Mouse (Mus musculus): ENCODE measurements around the gene Slc24a3. TPM values are rescaled to one million over a fixed set of nuclear protein-coding genes. Genes with fewer than 3 reads are reported as not detected.
A peak's percentile ranks its signal among the peaks of the same experiment; 100 is the strongest.

The Slc24a3 gene
- total RNA-seq (2017): 2.1 and 3.8 TPM in 2 replicates

DNA sequence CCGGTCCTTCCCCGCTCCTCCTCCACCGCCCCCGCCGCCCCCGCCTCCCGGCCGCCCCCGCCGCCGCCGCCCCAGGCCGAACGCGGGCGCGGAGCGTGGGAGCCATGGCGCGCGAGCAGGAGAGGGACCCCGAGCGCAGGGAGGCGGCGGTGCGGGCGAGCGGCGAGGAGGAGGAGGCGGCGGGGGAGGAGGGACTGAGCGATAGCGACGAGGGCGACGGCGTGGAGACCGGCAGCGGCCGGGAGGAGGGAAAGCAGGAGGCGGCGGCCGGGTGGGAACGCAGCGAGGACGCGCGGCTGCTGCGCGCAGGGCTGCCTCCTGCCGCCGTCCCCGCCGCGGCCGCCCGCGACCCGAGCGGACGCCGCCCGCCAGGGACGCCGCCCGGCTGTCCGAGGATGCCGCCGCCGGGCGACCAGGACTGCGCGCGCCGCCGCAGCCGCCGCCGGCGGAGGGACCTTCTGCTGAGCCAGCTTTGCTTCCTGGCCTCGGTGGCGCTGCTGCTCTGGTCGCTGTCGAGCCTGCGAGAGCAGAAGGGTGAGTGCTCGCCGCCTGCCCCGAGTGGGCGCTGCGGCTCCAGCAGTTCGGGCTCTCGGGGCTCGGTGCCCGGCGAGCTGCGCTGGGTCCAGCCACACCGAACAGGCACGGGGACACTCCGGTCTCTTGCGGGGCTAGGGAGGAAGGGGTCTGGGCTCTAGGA lies at the start of gene Slc24a3:
Slc24a3 (plus strand) TSS at position 91 of the 697 bp plus-strand sequence.
- ATAC-seq (replicated peaks; ENCODE audit: low read depth, poor library complexity, severe bottlenecking): peak; percentile 86

DNA sequence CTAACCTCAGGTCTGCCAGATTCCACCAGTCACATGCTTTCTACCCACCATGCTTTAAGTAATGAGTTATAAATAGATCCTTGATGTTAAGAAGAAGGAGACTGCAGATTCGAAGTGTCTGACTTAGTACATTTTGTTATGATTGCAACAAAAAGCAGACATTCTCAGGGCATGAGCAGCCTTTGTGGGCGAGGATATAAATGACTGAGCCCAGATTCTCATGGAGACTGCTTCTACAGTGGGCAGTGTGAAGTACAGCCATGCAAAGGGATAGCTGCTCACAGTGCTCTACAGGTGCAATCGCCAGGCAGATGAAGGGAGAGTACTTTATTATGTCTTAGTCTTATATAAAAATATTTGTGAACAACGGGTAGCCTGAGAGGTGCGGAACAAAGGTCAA lies 49.8 kb upstream of the Slc24a3 start:
- ATAC-seq (replicated peaks; ENCODE audit: low read depth, poor library complexity, severe bottlenecking): no peak

DNA sequence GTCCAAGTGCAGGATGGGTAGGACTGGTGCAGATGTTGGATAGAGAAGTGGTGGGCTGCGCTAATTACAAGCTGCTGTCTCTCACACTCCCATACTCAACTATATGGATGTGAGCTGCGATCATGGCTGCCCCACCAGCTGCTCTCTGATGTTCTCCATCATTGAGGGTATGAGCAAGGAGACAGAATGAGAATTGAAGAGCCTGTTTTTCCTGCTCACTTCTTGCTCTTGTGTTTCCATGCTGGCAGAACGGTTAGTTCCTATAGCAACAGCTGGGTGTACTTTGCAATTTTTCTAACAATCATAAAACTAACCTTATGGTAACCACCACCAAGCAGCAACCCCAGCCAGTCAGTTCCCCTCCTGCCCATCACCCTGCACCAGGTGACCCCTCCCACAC lies 39.8 kb upstream of the Slc24a3 start:
- no peak for ATAC-seq (replicated peaks; ENCODE audit: low read depth, poor library complexity, severe bottlenecking)

DNA sequence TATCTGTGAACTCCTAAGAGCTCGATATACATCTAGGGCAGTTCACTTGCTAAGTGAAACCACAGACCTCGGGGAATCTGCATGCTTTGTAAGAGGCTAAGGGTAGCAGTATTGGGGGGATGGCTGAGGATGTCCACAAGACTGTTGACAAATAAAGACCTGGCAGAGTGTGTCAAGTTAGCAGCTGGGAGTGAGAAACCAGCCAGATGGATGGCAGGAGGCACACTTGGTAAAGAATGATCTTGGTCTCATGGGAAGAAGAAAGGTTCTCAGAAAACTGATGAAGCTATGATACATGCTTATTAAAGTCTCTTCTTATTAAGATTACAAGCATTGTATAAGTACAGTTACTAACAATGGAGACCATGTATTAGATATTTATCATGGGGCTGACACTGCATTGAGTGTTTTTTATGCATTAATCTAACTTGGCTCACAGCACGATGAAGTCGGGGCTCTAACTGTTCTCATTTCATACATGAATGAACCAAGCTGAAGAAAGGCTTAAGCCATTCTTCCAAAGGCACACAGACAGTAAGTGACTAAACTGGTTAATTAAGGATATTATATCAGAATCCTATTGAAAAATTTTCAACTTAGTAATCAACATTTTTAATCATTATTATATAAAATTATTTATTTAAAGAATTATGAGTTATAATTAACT lies 30.8 kb upstream of the Slc24a3 start:
- no peak for ATAC-seq (replicated peaks; ENCODE audit: low read depth, poor library complexity, severe bottlenecking)

DNA sequence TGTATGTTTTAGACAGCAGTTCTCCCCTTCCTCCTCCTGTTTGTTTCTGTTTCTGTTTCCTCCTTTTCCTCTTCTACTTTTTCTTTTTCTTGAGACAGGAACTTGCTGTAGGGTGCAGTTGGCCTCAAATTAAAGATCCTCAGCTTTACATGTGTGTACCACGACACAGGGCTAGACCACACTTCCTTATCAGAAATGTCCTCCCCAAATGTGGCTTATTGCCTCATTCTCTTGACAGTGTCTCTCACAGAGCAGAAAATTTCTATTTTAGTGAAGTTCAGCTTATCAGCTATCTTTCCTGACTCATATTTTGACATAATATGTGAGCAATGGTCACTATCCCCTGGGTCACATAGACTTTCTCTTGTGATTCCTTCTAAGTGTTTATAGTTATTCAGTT lies 17.1 kb upstream of the Slc24a3 start:
- ATAC-seq (replicated peaks; ENCODE audit: low read depth, poor library complexity, severe bottlenecking): peak; percentile 92

DNA sequence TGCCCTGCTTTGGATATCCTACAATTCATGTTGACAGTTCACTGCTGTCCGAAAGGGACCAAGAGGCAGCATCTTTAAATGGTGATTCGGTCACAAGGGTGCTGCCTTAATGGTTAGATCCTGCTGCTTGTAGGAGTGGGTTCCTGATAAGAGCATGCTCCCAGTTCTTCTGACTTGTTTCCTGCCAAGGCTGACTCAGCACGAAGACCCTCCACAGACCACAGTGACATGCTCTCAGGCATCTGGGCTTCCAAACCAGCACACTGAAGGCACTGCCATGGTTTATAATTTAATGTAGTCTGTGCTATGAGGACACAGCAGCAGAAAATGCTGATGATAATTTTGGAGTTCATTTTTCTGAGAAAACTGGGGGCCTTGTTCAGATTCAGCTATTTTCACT lies 16.7 kb upstream of the Slc24a3 start:
- peak; percentile 92 for ATAC-seq (replicated peaks; ENCODE audit: low read depth, poor library complexity, severe bottlenecking)

DNA sequence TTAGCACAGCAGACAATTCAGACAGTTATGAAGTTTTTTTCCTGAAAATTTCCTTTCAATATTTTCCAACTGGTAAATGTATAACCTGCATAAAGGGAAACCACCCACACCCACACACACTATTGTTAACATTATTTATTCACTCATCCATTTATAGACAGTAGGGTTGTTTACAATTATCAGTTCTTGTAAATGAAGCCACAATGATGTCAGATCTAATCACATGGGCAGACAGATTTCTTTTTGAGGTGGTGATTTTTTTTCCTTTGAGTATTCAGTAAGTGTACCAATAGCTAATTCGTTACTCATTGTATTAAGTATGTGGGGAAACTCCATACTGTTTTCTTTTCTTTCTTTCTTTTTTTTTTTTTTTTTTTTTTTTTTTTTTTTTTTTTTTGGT lies 15.3 kb upstream of the Slc24a3 start:
- ATAC-seq (replicated peaks; ENCODE audit: low read depth, poor library complexity, severe bottlenecking): no peak

DNA sequence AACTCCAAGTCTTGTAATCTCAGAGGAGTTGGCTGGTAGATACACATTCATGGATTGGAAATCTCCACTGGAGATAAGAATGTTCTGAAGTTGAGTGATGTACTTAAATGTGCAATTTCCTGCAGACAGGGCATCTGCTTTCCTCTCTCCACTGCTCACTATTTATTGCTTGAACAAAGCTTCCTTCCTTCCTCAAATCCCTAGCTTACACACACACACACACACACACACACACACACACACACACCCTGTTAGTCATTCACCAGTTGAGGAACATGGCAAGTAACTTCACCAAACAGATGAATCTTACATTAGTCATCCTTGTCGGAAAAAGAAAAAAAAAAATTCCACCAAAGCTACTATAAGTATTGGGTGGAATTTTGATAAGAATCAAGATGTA lies 8.6 kb upstream of the Slc24a3 start:
- ATAC-seq (replicated peaks; ENCODE audit: low read depth, poor library complexity, severe bottlenecking): 0 out of 2 replicates have a peak, but pooled peaks have one; percentile 15

DNA sequence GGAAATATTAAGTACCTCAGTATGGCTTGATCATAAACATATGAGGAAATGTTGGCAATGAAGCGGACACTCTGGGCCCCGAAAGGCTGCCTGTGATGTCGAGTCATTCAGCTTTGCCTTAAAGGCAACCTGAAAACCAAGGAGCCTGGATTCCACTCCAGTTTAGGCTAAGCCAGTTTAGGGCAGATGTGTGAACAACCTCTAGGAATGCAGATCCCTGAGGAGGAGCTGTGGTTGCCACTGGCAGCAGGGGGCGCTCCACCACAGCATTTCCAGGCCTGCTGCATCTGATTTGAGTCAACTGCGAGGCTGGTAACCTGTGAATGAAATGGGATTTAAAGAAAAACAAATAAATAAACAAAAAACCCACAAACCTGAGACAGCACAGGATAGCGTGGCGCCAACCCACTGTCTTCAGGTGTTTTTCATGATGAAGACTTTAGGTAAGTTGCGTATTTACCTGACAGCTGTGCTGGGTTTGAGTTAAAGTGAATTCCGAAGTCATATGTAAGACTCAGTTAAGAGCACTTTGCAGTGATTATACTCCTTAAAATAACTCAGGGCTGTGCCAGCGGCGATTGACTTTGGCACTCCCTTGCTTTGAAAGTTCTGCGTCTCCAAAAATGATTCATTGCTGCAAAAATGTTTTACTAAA lies 6.4 kb upstream of the Slc24a3 start:
- peak; percentile 95 for ATAC-seq (replicated peaks; ENCODE audit: low read depth, poor library complexity, severe bottlenecking)

DNA sequence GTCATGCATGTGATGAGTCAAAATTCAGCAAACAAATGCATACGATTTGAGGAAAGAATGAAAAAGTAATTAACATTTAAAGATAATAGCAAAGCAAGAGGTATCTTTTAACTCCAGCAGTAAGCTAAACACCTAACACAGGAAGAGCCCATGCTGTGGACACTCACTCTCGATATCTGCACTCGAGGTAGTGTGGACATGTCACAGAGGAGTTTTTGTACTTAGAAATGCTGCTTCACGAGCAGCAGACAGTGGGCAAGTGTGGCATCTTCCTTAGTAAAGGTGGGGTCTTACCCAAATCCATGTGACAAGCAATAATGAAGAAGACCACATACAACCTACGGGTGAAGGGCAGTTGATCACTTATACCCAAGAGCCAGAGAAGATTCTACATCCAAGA lies 3.5 kb upstream of the Slc24a3 start:
- ATAC-seq (replicated peaks; ENCODE audit: low read depth, poor library complexity, severe bottlenecking): no peak

DNA sequence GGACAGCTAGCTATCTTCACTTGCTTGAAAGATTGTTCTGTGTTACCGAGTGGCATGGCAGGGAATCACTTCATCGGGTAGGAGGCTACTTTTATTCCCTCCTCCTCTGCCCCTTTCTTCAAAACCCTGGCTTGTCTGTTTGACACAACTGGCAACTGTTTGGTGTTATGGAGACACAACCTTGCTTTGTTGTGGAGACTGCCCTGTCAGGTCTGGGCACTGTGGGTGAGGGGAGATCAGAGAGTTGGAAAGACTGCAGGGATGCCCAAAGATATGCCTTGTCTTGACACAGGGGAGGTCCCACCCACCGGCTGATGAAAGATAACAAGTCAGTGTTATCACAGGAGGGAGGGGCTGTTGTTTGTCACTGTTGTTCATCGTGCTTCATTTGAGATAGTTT lies 3.0 kb upstream of the Slc24a3 start:
- ATAC-seq (replicated peaks; ENCODE audit: low read depth, poor library complexity, severe bottlenecking): no peak

DNA sequence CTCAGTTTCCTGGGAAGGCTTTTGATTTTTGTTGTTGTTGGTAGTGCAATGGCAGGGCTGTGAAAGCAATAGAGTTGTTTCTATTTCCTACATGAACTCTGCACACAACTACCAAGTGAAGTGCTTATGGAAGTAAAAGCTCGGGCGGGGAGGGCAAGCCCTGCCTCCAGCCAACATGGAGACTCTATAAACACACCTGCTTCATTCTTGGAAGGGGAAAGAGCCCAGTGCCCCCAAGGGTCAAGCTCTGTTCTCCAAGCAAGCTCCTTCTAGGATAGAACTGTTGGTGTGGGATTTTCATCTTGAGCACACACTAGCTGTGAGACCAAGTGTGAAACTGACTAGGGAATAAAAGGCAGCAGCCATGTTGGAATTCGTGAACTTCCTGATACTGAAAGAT lies 2.5 kb upstream of the Slc24a3 start:
- ATAC-seq (replicated peaks; ENCODE audit: low read depth, poor library complexity, severe bottlenecking): no peak

DNA sequence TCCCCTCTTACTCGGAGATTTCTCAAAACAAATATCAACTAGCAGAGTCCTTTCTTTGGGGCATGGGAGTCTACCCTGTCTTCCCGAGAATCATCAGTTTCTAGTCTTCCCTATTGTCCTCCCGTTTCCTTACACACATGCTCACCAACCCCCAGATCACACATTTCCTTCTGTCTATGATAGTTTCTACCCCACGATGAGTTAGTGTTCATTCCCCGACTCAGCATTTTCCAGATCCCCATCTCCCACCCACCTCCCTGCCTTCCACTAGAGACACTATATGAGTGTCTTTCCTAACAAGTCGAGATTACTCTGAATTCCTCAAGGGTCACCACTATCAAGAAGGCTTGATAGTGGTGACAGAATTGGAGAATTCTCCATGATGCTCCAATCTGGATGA lies 1.7 kb upstream of the Slc24a3 start:
- no peak for ATAC-seq (replicated peaks; ENCODE audit: low read depth, poor library complexity, severe bottlenecking)

DNA sequence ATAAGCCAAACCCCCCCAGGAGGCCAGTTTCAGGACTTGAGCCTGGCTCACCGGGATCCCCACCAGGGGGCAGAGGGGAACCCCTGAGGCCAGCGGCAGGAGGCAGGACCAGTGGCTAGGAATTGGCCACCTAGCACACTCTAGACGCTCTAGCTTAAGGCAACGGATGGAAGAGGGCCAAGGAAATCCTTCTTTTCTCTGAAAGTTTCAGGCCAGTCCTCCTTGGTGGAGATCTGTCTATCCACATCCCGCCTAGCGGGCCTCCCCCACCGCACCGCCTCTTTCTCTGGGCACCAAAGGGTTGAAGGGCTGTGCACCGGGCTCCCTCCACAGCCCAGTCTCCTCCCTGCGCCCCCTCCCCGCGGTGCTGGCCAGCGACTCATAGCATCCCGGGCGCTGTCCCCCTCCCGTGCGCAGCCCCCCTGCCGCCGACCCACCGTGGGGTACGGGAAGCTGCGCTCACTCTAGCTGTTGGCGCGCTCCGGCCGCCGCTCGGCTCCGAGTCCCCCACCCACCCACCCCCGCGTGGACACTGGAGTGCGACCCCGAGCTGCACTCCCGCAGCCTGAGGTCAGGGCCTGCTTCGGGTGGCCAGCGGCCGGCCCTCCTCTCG lies 397 bp upstream of the Slc24a3 start:
- peak; percentile 81 for ATAC-seq (replicated peaks; ENCODE audit: low read depth, poor library complexity, severe bottlenecking)

DNA sequence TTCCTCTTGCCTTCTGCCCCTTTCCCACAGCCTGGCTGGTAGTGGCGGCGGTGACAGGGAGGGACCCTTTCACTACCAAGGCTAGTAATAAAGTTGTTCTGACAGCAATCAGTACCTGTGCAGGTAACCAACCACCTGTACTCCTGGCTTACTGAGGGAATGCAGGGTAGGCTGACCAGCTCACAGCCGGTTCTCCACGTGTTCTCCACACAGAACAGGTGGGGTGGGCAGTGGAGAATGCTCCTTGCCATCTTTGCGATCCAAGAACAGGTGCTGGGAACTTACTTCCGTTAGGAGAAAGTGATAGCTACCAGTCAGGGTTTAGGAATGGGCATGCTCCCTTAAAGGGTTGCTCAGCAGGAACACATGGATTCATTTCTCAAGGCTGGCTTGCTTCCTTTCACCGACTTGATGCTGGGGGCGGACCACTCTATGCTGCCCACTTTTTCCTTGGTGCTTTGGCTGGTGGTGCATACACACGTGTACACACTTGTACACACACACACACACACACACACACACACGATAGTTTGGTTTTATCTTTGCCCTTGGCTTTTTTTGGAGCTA lies 934 bp downstream of the Slc24a3 start:
- ATAC-seq (replicated peaks; ENCODE audit: low read depth, poor library complexity, severe bottlenecking): no peak

DNA sequence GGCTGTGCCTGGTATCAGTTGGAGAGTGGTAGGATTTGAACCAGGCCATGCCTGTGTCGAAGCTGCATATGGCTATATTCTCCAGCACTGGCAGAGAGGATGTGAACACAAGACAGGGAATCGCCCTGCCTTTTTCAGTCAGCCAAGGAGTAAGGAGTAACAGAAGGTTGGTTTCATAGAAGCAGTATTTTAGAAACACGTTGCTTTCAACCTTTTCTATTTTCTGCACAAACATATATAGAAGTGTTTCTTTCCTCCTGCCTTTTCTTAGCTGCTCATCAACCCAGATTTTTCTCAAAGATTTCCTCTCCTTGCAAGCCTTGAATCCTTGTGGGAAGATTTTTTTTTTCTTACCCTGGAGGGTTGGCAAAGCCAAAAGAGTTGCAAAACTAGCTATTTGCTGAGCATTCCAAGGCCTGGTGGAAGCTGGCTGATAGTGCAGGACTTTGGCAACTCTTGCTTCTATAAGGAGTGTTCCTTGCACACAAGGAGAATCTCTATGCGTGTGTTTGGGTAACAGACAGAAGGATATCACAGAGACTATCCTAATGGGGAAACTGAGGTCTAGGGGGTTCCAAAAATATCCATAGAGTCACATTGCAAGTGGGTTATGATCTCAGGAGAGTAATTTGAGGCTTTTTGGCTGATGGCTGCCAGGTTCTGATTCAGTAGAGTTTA lies 5.6 kb downstream of the Slc24a3 start:
- no peak for ATAC-seq (replicated peaks; ENCODE audit: low read depth, poor library complexity, severe bottlenecking)

DNA sequence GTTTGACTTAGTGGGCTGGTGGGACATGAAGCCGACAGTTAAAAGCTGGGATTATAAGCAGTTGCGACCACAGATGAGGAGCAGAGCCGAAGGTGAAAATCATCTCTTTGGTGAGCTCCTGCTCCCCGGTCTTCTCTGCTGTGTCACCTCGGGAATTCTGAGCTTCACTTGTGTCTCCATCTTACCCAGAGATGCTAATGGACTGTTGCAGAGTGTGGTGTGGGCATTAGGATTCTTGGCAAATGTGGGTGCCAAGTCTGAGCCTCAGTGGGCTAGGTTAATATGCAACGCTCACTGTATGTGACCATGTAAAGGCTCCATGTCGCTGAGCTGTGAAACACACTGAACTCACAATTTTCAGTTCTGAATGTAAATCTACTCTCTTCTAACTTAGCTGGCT lies 7.5 kb downstream of the Slc24a3 start:
- no peak for ATAC-seq (replicated peaks; ENCODE audit: low read depth, poor library complexity, severe bottlenecking)

DNA sequence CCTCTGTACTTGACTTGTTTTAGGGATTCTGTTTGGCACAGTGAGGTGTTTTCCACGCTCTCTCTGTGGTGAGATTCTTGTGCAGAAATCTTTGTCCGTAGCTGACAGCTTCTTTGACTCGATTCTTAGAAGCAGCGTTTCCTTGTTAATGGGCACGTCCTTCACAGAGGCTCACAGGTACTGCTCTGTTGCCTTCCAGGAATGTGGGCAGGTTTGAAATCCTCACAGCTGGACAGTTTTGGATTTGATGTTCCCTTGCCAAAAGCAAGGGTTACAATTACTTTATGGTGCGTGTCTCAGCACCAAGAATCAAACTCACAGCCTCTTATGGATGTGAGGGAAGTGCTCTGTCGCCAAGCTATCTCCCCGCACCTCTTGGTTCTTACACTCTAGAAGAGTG lies 14.9 kb downstream of the Slc24a3 start:
- no peak for ATAC-seq (replicated peaks; ENCODE audit: low read depth, poor library complexity, severe bottlenecking)

DNA sequence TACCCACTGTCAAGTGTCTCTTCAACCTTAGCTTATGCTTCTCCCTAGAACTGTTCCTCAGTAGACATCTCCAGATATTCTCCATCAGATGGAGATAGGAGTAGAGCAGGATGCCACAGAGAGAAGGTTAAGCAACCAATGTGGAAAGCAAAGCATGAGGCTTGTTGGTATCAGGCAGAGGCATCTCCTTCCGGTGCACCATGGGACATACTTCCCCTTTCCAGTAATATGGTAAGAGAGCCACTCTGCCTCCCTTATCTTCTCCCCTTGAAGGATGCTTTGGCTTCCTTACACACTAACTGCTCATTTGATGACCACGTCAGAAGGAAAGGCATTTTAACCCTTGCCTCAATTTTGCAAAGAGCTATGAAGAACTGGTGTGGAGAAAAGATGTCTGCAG lies 21.3 kb downstream of the Slc24a3 start:
- peak; percentile 98 for ATAC-seq (replicated peaks; ENCODE audit: low read depth, poor library complexity, severe bottlenecking)

DNA sequence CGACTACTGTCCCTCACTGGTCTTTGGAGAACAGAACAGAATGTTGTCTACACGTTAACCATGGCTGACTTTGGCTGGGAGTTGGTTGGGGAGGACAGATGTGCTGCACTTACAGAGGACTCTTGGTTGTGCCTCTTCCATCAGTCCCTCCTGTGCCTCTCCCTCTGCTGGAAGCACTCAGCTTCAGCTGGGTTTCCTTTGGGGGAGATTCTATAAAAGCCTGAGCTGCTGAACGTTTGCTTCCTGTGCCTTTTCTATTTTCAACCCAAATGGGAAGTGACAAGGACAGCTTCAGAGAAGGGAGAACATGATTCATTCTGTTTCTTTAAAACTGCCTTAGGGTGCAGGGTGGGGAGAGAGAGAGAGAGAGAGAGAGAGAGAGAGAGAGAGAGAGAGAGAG lies 28.5 kb downstream of the Slc24a3 start:
- peak; percentile 61 for ATAC-seq (replicated peaks; ENCODE audit: low read depth, poor library complexity, severe bottlenecking)

All from common myeloid progenitor, adult 5-6 weeks (primary cell).